Mouse (Mus musculus): Measurements from ENCODE around the gene Nek8.

Gene Nek8

GRCm38 (mm10) chr11:78183884-78184514 is 7.5 kb upstream of the Nek8 start:
- peak; percentile 46 for DNase-seq (ENCODE audit: low spot score)

GRCm38 (mm10) chr11:78182961-78183844 is 6.7 kb upstream of the Nek8 start, which contains the start of gene Rpl23a:
Rpl23a (minus strand) TSS chr11:78183584.
- peak; percentile 94 for DNase-seq (ENCODE audit: low spot score)

- DNase-seq (ENCODE audit: low spot score), result no peak
Observed at GRCm38 (mm10) chr11:78182450-78182849, 6.0 kb upstream of the Nek8 start.

GRCm38 (mm10) chr11:78181830-78182357 is 5.4 kb upstream of the Nek8 start:
- DNase-seq (ENCODE audit: low spot score), result no peak

GRCm38 (mm10) chr11:78180081-78180761 is 3.7 kb upstream of the Nek8 start:
- no peak for DNase-seq (ENCODE audit: low spot score)

- DNase-seq (ENCODE audit: low spot score), result no peak
Observed at GRCm38 (mm10) chr11:78179438-78179999, 3.0 kb upstream of the Nek8 start.

- DNase-seq (ENCODE audit: low spot score), result peak; percentile 83
Observed at GRCm38 (mm10) chr11:78178859-78179437, 2.5 kb upstream of the Nek8 start.

GRCm38 (mm10) chr11:78177903-78178858 is 1.7 kb upstream of the Nek8 start:
- peak; percentile 98 for DNase-seq (ENCODE audit: low spot score)

- DNase-seq (ENCODE audit: low spot score), result peak; percentile 88
Observed at GRCm38 (mm10) chr11:78177437-78177836, 962 bp upstream of the Nek8 start.

GRCm38 (mm10) chr11:78176905-78177331 is 443 bp upstream of the Nek8 start:
- no peak for DNase-seq (ENCODE audit: low spot score)

- DNase-seq (ENCODE audit: low spot score), result no peak
Observed at GRCm38 (mm10) chr11:78175771-78176401, 589 bp downstream of the Nek8 start.

GRCm38 (mm10) chr11:78174506-78174905 is 2.0 kb downstream of the Nek8 start:
- no peak for DNase-seq (ENCODE audit: low spot score)

GRCm38 (mm10) chr11:78172748-78173383 is 3.6 kb downstream of the Nek8 start:
- no peak for DNase-seq (ENCODE audit: low spot score)

GRCm38 (mm10) chr11:78172034-78172747 is 4.3 kb downstream of the Nek8 start:
- no peak for DNase-seq (ENCODE audit: low spot score)

GRCm38 (mm10) chr11:78171328-78171727 is 5.1 kb downstream of the Nek8 start:
- no peak for DNase-seq (ENCODE audit: low spot score)

GRCm38 (mm10) chr11:78170306-78170705 is 6.2 kb downstream of the Nek8 start:
- no peak for DNase-seq (ENCODE audit: low spot score)

GRCm38 (mm10) chr11:78168541-78169468 is 7.7 kb downstream of the Nek8 start:
- no peak for DNase-seq (ENCODE audit: low spot score)

Measured in adipocyte (in vitro differentiated cells).